Mouse (Mus musculus) ES-Bruce4 (cell line): ENCODE results near the gene Ykt6. TPM values are rescaled to one million over a fixed set of nuclear protein-coding genes. Genes with fewer than 3 reads are reported as not detected.

Source experiments
- H3K27ac ChIP-seq: 2 replicates; pipeline ENCODE4 v1.5.1; 2012; ENCODE audit warnings: low read length, inconsistent platforms; ENCODE audit not compliant: insufficient read depth
- H3K27me3 ChIP-seq: 2 replicates; pipeline ENCODE4 v1.6.1; 2012; ENCODE audit warnings: mild to moderate bottlenecking, low read length, inconsistent platforms; ENCODE audit not compliant: control insufficient read depth, poor library complexity, insufficient read depth, severe bottlenecking
- H3K36me3 ChIP-seq: 2 replicates; pipeline ENCODE4 v1.6.1; 2012; ENCODE audit warnings: inconsistent platforms, mild to moderate bottlenecking, low read length, moderate library complexity; ENCODE audit not compliant: control insufficient read depth, poor library complexity, insufficient read depth, severe bottlenecking
- H3K4me1 ChIP-seq: one replicate; pipeline ENCODE4 v1.8.1; 2011; ENCODE audit warnings: low read length; ENCODE audit not compliant: control insufficient read depth, insufficient read depth
- H3K4me3 ChIP-seq: 2 replicates; pipeline ENCODE4 v1.5.1; 2011; ENCODE audit warnings: low read depth, mild to moderate bottlenecking, low read length
- H3K9ac ChIP-seq: 2 replicates; pipeline ENCODE4 v1.6.1; 2012; ENCODE audit warnings: low read depth, mild to moderate bottlenecking, inconsistent platforms; ENCODE audit not compliant: poor library complexity, severe bottlenecking
- H3K9me3 ChIP-seq: replicated peaks from 2 replicates; pipeline ENCODE4 v1.6.1; 2012; ENCODE audit warnings: mild to moderate bottlenecking, low read length, inconsistent platforms; ENCODE audit not compliant: control insufficient read depth, poor library complexity, insufficient read depth, severe bottlenecking
- CTCF ChIP-seq: IDR thresholded peaks from one replicate; pipeline ENCODE4 v1.8.1; 2011; ENCODE audit warnings: low read depth, low read length
- EP300 ChIP-seq: IDR thresholded peaks from 2 replicates; pipeline ENCODE4 v1.6.1; 2011; ENCODE audit warnings: low read depth, low read length; ENCODE audit not compliant: insufficient read depth
- POLR2A ChIP-seq: IDR thresholded peaks from one replicate; pipeline ENCODE4 v1.8.1; 2011; ENCODE audit warnings: low read length; ENCODE audit not compliant: insufficient read depth
- polyA plus RNA-seq: library from polyadenylated mRNA; stranded (reverse); fragments of >200 nt; gene quantifications from 2 replicates; pipeline ENCODE4 v1.2.4, GENCODE M21; 2011; ENCODE audit warnings: low read depth; ENCODE audit not compliant: missing spikeins, insufficient read depth, insufficient read length

Gene Ykt6
- polyA plus RNA-seq, 1 experiment = 60.3 TPM

DNA sequence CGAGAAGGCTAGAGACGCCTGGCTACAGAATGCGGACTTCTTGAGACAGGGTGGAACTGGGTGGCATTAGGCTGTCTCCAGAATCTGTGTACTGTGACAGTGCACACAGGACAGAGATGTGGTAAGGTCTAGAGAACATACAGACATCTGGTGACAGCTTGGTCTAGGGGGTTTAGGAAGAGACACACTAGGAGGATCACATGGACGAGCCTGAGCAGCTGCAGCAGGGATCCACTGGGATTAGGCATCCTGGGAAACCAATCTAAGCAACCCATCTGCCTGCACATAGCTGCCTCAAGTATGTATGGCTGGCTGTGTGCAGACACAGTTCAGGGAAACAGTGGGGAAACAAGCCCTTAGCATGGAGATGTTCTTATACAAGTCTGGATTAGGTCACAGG, 41.6 kb upstream of the Ykt6 start:
- H3K4me3 ChIP-seq = no peak overlapping the region
- no peaks in the 10 kb centered on the region for H3K36me3 ChIP-seq
- H3K4me1 ChIP-seq = no peaks in the 10 kb centered on the region
- TF ChIP-seq POLR2A (no peak), CTCF (no peak), EP300 (no peak)
- H3K9me3 ChIP-seq = no peaks in the 10 kb centered on the region
- no peak overlapping the region for H3K9ac ChIP-seq
- no peaks in the 10 kb centered on the region for H3K27me3 ChIP-seq
- H3K27ac ChIP-seq = no peak overlapping the region

DNA sequence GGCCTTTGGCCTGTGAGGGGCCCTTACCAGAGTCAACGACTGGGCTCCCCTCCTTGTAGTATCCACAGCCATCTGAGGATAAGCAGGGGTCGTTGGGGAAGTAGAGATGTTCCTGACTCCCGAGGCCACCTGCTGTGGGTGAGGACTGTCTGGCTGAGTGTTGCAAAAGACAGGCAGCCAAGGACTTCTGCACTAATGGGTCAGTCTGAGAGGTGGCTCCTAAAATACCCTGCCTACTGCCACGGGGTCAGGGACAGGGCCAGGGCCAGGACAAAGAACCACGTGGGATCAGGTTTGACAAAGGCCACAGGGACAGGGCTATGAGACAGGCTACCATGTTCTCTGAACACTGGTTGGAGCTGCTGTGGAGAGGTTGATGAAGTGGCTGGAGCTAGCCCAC, 40.6 kb upstream of the Ykt6 start:
- TF ChIP-seq POLR2A (no peak), EP300 (no peak), CTCF (no peak)
- Histone ChIP-seq H3K9ac (no peak overlapping the region), H3K36me3 (no peaks in the 10 kb centered on the region), H3K27ac (no peak overlapping the region), H3K9me3 (no peaks in the 10 kb centered on the region), H3K4me1 (no peaks in the 10 kb centered on the region), H3K27me3 (no peaks in the 10 kb centered on the region), H3K4me3 (no peak overlapping the region)

DNA sequence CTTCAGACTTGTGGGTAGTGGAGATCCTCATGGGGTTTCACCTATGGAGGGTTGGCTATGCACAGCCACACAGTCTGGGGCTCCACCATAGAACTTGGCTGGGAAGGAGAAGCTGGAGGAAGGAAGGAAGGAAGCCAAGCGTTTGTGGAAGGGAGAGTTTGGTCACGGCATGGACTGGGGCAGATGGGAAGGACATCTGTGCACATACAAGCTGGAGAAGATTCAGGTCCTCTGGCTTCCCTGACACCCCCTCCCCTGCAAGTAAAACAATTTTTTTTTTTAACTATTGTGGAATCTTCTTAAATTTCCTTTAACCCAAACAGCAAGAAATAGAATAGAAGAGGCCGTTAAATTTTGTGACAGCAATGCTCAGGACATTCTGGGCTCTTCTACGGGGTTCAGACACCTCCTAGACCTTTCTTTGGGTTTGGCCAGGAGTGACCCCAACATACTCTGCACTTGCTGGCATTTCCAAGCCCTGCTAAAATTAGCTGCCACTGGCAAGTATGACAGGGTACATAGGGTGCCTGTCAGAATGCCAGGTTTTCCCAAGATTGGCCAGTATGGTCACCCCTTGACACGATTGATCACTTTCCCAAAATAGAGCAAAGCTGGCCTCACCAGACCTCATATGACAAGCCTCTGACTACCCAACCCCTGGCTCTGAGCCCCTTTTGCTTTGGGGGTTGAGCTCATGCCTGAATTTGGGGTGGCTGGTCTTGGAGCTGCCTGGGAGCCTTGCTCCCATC, 39.9 kb upstream of the Ykt6 start:
- Histone ChIP-seq H3K36me3 (no peaks in the 10 kb centered on the region), H3K9me3 (no peaks in the 10 kb centered on the region), H3K27me3 (no peaks in the 10 kb centered on the region), H3K27ac (no peak overlapping the region), H3K4me1 (no peaks in the 10 kb centered on the region), H3K9ac (no peak overlapping the region), H3K4me3 (no peak overlapping the region)
- no peak for TF ChIP-seq POLR2A

DNA sequence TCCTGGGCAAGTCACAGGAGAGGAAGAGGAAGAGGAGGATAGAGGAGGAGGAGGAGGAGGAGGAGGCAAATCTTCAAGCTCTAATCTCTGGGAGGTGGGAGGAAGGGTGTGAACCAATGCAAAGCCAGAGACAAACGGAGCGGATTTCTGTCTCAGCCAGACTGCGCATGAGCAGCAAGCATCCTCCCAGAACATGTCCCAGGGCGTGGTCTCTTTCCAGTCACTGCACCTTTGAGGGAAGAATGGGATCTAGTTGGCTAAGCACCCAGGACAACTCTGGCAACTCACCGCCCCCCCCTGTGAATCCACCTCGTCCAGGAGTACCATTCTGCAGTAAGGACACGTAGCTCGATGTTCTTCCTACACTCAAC, 39.3 kb upstream of the Ykt6 start:
- no peak overlapping the region for H3K4me3 ChIP-seq
- H3K27ac ChIP-seq = no peak overlapping the region
- H3K36me3 ChIP-seq = no peaks in the 10 kb centered on the region
- no peak overlapping the region for H3K9ac ChIP-seq
- TF ChIP-seq CTCF = no peak
- no peak for TF ChIP-seq EP300
- no peak for TF ChIP-seq POLR2A
- H3K27me3 ChIP-seq = no peaks in the 10 kb centered on the region
- H3K4me1 ChIP-seq = no peaks in the 10 kb centered on the region
- no peaks in the 10 kb centered on the region for H3K9me3 ChIP-seq

DNA sequence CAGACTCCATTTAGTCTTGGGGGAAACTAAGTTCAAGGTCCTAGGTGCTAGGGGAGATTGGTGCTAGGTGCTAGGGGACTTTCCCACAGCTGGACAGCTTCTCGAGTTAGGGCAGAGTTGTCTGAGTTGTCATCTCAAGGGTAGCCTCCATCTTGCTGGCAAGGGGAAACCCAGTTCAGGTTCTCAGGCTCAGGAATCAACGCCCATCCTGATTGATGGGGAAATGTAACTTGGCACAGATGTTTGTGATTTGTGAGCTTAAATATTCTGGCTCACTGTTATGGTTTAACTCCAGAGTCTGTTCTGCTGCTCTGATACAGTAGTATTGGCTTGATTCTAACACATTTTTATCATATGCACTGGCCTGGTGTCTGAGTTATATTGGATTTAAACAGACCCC, 37.4 kb upstream of the Ykt6 start:
- TF ChIP-seq CTCF = no peak
- no peak for TF ChIP-seq POLR2A
- no peak for TF ChIP-seq EP300
- Histone ChIP-seq H3K4me3 (no peak overlapping the region), H3K9me3 (no peaks in the 10 kb centered on the region), H3K36me3 (no peaks in the 10 kb centered on the region), H3K4me1 (no peaks in the 10 kb centered on the region), H3K27me3 (no peaks in the 10 kb centered on the region), H3K9ac (no peak overlapping the region), H3K27ac (no peak overlapping the region)

DNA sequence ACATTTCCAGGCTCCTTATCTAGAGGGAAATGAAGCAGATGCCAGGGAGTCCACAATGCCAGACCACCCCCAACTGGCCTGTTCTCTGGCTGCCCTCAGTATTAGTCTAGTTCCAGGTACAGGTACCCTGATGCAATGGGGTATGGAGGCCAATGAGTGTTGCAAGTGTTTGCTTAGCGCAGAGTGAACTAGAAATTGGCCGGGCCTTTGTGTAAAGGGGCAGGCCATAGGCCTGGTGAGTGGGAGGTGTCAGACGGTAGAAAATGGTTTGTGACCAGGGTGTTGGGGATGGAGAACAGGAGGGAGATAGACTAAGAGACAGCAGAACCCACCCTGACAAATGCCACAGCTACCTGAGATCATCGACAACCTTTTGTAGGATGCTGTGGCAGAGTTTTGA, 35.9 kb upstream of the Ykt6 start:
- H3K9ac ChIP-seq = no peak overlapping the region
- H3K36me3 ChIP-seq = no peaks in the 10 kb centered on the region
- H3K4me1 ChIP-seq = no peaks in the 10 kb centered on the region
- no peaks in the 10 kb centered on the region for H3K27me3 ChIP-seq
- no peak for TF ChIP-seq EP300
- TF ChIP-seq CTCF = no peak
- no peak for TF ChIP-seq POLR2A
- no peaks in the 10 kb centered on the region for H3K9me3 ChIP-seq
- H3K4me3 ChIP-seq = no peak overlapping the region
- H3K27ac ChIP-seq = no peak overlapping the region
